Mouse (Mus musculus): ENCODE results near the gene Wbp2nl. TPM values are rescaled to one million over a fixed set of nuclear protein-coding genes. Genes with fewer than 3 reads are reported as not detected.

Gene Wbp2nl
- 0.08 TPM in 1 of 2 replicates, not detected in the other for polyA plus RNA-seq (2015; fragmentation: Nextera tagmentation; extraction: Ambion mirVana)

- ATAC-seq (ENCODE audit: low read depth): no peak
- H3K9ac ChIP-seq (ENCODE audit: low read depth, low read length): no peak within 1 kb of the TSS
- peaks cover 5% of the 10 kb centered on the region for H3K4me1 ChIP-seq (ENCODE audit: control insufficient read depth, low read depth, low read length)
- no peaks in the 10 kb centered on the region; the same call in 1 of the 2 replicates for H3K27me3 ChIP-seq (ENCODE audit: control insufficient read depth, insufficient read depth, low read depth, low read length)
- H3K27ac ChIP-seq (ENCODE audit: low read length): no peak within 1 kb of the TSS
- H3K36me3 ChIP-seq (ENCODE audit: control insufficient read depth, insufficient read depth): no peaks in the 10 kb centered on the region
- no peaks in the 10 kb centered on the region for H3K9me3 ChIP-seq (replicated peaks; ENCODE audit: control insufficient read depth, low read length)
- H3K4me3 ChIP-seq (ENCODE audit: low read depth, low read length): no peak within 1 kb of the TSS
- 54% methylated on average over 39 of the region's 39 CpGs for WGBS (ENCODE audit: insufficient replicate concordance)
- 0 out of 2 replicates have a peak within 1 kb of the TSS, but pooled peaks have one; percentile 23 for H3K4me2 ChIP-seq (ENCODE audit: low read depth, low read length)
Observed at GRCm38 (mm10) chr15:82298764-82299561, at the start of gene Wbp2nl. TSS of gene Wbp2nl (plus strand) at chr15:82298954.

DNA sequence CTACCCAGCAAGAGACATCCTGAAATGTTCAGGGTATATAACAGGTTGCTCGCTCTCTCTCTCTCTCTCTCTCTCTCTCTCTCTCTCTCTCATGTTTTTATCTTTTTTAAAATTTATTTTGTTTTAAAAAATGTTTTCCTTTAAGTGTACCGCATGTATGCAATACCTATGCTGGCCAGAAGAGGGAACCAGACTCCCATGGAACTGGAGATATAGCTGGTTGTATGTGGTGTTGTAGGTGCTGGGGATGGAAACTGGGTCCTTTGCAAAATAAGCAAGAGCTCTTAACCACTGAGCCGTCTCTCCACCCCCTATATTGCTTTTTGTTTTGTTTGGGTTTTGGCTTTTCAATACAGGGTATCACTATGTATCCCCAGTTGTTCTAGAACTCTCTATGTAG is 47.2 kb upstream of the Wbp2nl start:
- H3K27me3 ChIP-seq (ENCODE audit: control insufficient read depth, insufficient read depth, low read depth, low read length): no peaks in the 10 kb centered on the region; the same call in 1 of the 2 replicates
- no peak overlapping the region for H3K9ac ChIP-seq (ENCODE audit: low read depth, low read length)
- ATAC-seq (ENCODE audit: low read depth): no peak
- H3K27ac ChIP-seq (ENCODE audit: low read length): no peak overlapping the region
- H3K4me1 ChIP-seq (ENCODE audit: control insufficient read depth, low read depth, low read length): no peaks in the 10 kb centered on the region
- H3K9me3 ChIP-seq (replicated peaks; ENCODE audit: control insufficient read depth, low read length): no peaks in the 10 kb centered on the region
- WGBS (ENCODE audit: insufficient replicate concordance): 75% methylated on average over 3 of the region's 3 CpGs
- H3K36me3 ChIP-seq (ENCODE audit: control insufficient read depth, insufficient read depth): no peaks in the 10 kb centered on the region
- H3K4me3 ChIP-seq (ENCODE audit: low read depth, low read length): no peak overlapping the region
- H3K4me2 ChIP-seq (ENCODE audit: low read depth, low read length): no peak overlapping the region

DNA sequence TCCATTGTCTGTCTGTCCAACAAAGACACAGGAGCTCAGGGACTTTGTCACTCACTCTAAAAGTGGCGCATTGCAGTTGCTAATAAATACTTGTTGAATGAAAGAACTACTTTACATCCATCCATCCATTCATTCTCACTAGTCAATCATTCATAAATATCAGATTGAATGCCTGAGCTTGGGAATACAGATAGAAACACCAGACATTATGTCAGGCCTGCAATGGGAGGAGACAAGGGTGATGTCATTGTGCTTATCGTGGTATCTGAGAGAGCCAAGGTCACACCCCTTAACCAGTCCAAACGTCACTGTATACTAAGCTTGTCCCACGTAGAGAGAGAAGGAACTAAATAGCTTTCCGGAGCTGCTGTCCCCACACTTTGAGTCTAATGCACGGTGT is 46.7 kb upstream of the Wbp2nl start, which contains the start of gene 1500009C09Rik:
Gene 1500009C09Rik, plus strand, starts transcription at position 301 of the 400 bp plus-strand sequence.
- Histone ChIP-seq H3K27me3 (ENCODE audit: control insufficient read depth, insufficient read depth, low read depth, low read length) (no peaks in the 10 kb centered on the region; the same call in 1 of the 2 replicates), H3K4me1 (ENCODE audit: control insufficient read depth, low read depth, low read length) (no peaks in the 10 kb centered on the region), H3K27ac (ENCODE audit: low read length) (no peak within 1 kb of the TSS), H3K4me2 (ENCODE audit: low read depth, low read length) (no peak within 1 kb of the TSS), H3K36me3 (ENCODE audit: control insufficient read depth, insufficient read depth) (no peaks in the 10 kb centered on the region), H3K4me3 (ENCODE audit: low read depth, low read length) (no peak within 1 kb of the TSS), H3K9ac (ENCODE audit: low read depth, low read length) (no peak within 1 kb of the TSS), H3K9me3 (replicated peaks; ENCODE audit: control insufficient read depth, low read length) (no peaks in the 10 kb centered on the region)
- ATAC-seq (ENCODE audit: low read depth): no peak
- WGBS (ENCODE audit: insufficient replicate concordance): 56% methylated on average over 6 of the region's 6 CpGs

- Histone ChIP-seq H3K27me3 (ENCODE audit: control insufficient read depth, insufficient read depth, low read depth, low read length) (no peaks in the 10 kb centered on the region; the same call in 1 of the 2 replicates), H3K4me1 (ENCODE audit: control insufficient read depth, low read depth, low read length) (no peaks in the 10 kb centered on the region), H3K4me3 (ENCODE audit: low read depth, low read length) (no peak overlapping the region), H3K4me2 (ENCODE audit: low read depth, low read length) (no peak overlapping the region), H3K27ac (ENCODE audit: low read length) (no peak overlapping the region), H3K36me3 (ENCODE audit: control insufficient read depth, insufficient read depth) (no peaks in the 10 kb centered on the region), H3K9ac (ENCODE audit: low read depth, low read length) (no peak overlapping the region), H3K9me3 (replicated peaks; ENCODE audit: control insufficient read depth, low read length) (no peaks in the 10 kb centered on the region)
- no peak for ATAC-seq (ENCODE audit: low read depth)
- 33% methylated on average over 4 of the region's 4 CpGs for WGBS (ENCODE audit: insufficient replicate concordance)
Observed at GRCm38 (mm10) chr15:82255248-82255647, 43.5 kb upstream of the Wbp2nl start.

DNA sequence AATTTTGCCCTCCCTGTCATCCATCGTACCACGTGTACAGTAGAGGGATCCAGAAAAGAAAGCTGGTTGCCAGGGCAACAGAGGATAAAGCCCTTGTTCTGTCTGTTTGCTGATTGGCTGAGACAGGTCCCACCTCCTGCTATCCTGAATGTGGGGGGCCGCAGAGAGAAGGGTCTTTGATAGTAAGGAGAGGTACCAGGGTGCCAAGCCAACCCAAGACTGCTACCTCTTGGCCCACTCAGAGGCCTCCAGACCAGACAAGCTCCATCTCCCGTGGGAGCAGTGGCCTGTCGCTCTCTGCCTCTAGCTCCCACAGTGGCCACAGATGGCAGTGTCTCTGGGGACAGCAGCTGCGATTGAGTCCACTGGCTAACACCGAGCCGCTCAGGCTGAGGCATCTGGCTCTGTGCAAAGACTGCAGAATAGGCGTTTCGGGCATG is 42.8 kb upstream of the Wbp2nl start:
- 30% methylated on average over 10 of the region's 10 CpGs for WGBS (ENCODE audit: insufficient replicate concordance)

DNA sequence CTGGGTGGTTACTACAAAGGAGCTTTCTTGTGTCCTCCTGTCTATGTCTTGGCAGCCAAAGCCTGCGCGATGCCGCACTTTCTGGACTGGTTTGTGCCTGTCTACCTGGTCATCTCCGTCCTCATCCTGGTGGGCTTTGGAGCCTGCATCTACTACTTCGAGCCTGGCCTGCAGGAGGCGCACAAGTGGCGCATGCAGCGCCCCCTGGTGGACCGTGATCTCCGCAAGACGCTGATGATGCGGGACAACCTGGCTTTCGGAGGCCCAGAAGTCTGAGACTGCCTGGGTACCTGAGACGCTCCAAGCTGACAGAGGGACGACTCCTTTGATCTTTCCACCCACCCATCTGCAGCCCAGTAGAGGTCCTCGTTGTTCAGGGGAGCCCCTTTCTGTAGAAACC is 39.2 kb upstream of the Wbp2nl start:
- no peak for ATAC-seq (ENCODE audit: low read depth)

More for the DNA sequence above, 42.8 kb upstream of the Wbp2nl start:
- ATAC-seq (ENCODE audit: low read depth): no peak
- H3K9me3 ChIP-seq (replicated peaks; ENCODE audit: control insufficient read depth, low read length): no peaks in the 10 kb centered on the region
- no peak overlapping the region for H3K9ac ChIP-seq (ENCODE audit: low read depth, low read length)
- H3K4me3 ChIP-seq (ENCODE audit: low read depth, low read length): no peak overlapping the region
- no peaks in the 10 kb centered on the region for H3K4me1 ChIP-seq (ENCODE audit: control insufficient read depth, low read depth, low read length)
- H3K27ac ChIP-seq (ENCODE audit: low read length): no peak overlapping the region
- no peaks in the 10 kb centered on the region for H3K36me3 ChIP-seq (ENCODE audit: control insufficient read depth, insufficient read depth)
- no peak overlapping the region for H3K4me2 ChIP-seq (ENCODE audit: low read depth, low read length)
- H3K27me3 ChIP-seq (ENCODE audit: control insufficient read depth, insufficient read depth, low read depth, low read length): no peaks in the 10 kb centered on the region; the same call in 1 of the 2 replicates

DNA sequence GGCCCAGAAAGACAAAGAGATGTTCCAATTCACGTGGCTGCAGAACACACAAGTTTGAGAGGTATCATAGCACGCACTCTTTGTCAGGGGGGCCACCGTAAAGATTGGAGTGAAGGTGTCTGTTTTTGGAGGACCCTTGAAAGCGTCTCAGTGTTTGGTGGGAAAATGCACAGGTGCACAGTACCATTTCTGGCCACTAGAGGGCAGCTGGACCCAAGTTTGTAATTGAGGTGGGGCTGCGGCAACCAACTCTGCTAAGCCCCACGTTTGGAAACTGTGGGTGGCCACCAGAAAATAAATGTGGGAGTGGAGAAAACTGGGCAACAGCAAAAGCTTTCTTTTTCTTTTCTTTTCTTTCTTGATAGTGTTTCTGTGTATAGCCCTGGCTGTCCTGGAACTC is 32.4 kb upstream of the Wbp2nl start:
- no peak for ATAC-seq (ENCODE audit: low read depth)
- no peaks in the 10 kb centered on the region for H3K9me3 ChIP-seq (replicated peaks; ENCODE audit: control insufficient read depth, low read length)
- no peak overlapping the region for H3K4me3 ChIP-seq (ENCODE audit: low read depth, low read length)
- H3K9ac ChIP-seq (ENCODE audit: low read depth, low read length): no peak overlapping the region
- H3K36me3 ChIP-seq (ENCODE audit: control insufficient read depth, insufficient read depth): no peaks in the 10 kb centered on the region
- H3K27ac ChIP-seq (ENCODE audit: low read length): no peak overlapping the region
- no peaks in the 10 kb centered on the region for H3K4me1 ChIP-seq (ENCODE audit: control insufficient read depth, low read depth, low read length)
- WGBS (ENCODE audit: insufficient replicate concordance): 11% methylated on average over 6 of the region's 6 CpGs
- H3K27me3 ChIP-seq (ENCODE audit: control insufficient read depth, insufficient read depth, low read depth, low read length): peaks cover 3% of the 10 kb centered on the region; the same call in 1 of the 2 replicates
- H3K4me2 ChIP-seq (ENCODE audit: low read depth, low read length): no peak overlapping the region

More for the DNA sequence above, 39.2 kb upstream of the Wbp2nl start:
- Histone ChIP-seq H3K27ac (ENCODE audit: low read length) (no peak overlapping the region), H3K4me3 (ENCODE audit: low read depth, low read length) (no peak overlapping the region), H3K9me3 (replicated peaks; ENCODE audit: control insufficient read depth, low read length) (no peaks in the 10 kb centered on the region), H3K4me2 (ENCODE audit: low read depth, low read length) (no peak overlapping the region), H3K4me1 (ENCODE audit: control insufficient read depth, low read depth, low read length) (no peaks in the 10 kb centered on the region), H3K9ac (ENCODE audit: low read depth, low read length) (no peak overlapping the region), H3K36me3 (ENCODE audit: control insufficient read depth, insufficient read depth) (no peaks in the 10 kb centered on the region), H3K27me3 (ENCODE audit: control insufficient read depth, insufficient read depth, low read depth, low read length) (no peaks in the 10 kb centered on the region; the same call in 1 of the 2 replicates)
- WGBS (ENCODE audit: insufficient replicate concordance): 10% methylated on average over 16 of the region's 16 CpGs

GRCm38 (mm10) chr15:82268185-82268584 is 30.6 kb upstream of the Wbp2nl start:
- 38% methylated on average over 3 of the region's 3 CpGs for WGBS (ENCODE audit: insufficient replicate concordance)
- Histone ChIP-seq H3K4me2 (ENCODE audit: low read depth, low read length) (no peak overlapping the region), H3K36me3 (ENCODE audit: control insufficient read depth, insufficient read depth) (no peaks in the 10 kb centered on the region), H3K4me1 (ENCODE audit: control insufficient read depth, low read depth, low read length) (no peaks in the 10 kb centered on the region), H3K9me3 (replicated peaks; ENCODE audit: control insufficient read depth, low read length) (no peaks in the 10 kb centered on the region), H3K27ac (ENCODE audit: low read length) (no peak overlapping the region), H3K27me3 (ENCODE audit: control insufficient read depth, insufficient read depth, low read depth, low read length) (peaks cover 18% of the 10 kb centered on the region), H3K4me3 (ENCODE audit: low read depth, low read length) (no peak overlapping the region), H3K9ac (ENCODE audit: low read depth, low read length) (no peak overlapping the region)
- no peak for ATAC-seq (ENCODE audit: low read depth)

- 62% methylated on average over 9 of the region's 9 CpGs for WGBS (ENCODE audit: insufficient replicate concordance)
- H3K4me3 ChIP-seq (ENCODE audit: low read depth, low read length): no peak overlapping the region
Observed at GRCm38 (mm10) chr15:82268783-82269182, 30.0 kb upstream of the Wbp2nl start.

More at GRCm38 (mm10) chr15:82268783-82269182, 30.0 kb upstream of the Wbp2nl start:
- Histone ChIP-seq H3K27ac (ENCODE audit: low read length) (no peak overlapping the region), H3K27me3 (ENCODE audit: control insufficient read depth, insufficient read depth, low read depth, low read length) (peaks cover 24% of the 10 kb centered on the region), H3K4me2 (ENCODE audit: low read depth, low read length) (no peak overlapping the region), H3K9ac (ENCODE audit: low read depth, low read length) (no peak overlapping the region), H3K4me1 (ENCODE audit: control insufficient read depth, low read depth, low read length) (no peaks in the 10 kb centered on the region), H3K9me3 (replicated peaks; ENCODE audit: control insufficient read depth, low read length) (no peaks in the 10 kb centered on the region), H3K36me3 (ENCODE audit: control insufficient read depth, insufficient read depth) (no peaks in the 10 kb centered on the region)
- ATAC-seq (ENCODE audit: low read depth): no peak

Data from liver, embryonic 16.5 days (tissue).